Mouse (Mus musculus) forebrain, postnatal 0 days (tissue): Measurements from ENCODE around the gene Serhl. TPM values are rescaled to one million over a fixed set of nuclear protein-coding genes. Genes with fewer than 3 reads are reported as not detected.

Source experiments
- ATAC-seq: fragments of 200-750 bp; cut with Nextera tagmentation; 2 replicates; pipeline ENCODE4 v1.8.0; 2017; ENCODE audit warnings: mild to moderate bottlenecking, moderate library complexity
- DNase-seq: peaks from one replicate; pipeline ENCODE4 v3.0.0-alpha.2; 2015
- H3K27ac ChIP-seq: fragments of 300-500 bp; sonication (generic); 2 replicates; pipeline ENCODE4 v1.5.1; 2014; ENCODE audit warnings: low read depth, mild to moderate bottlenecking, antibody characterized with exemption, low read length, moderate library complexity, mixed read lengths
- H3K27me3 ChIP-seq: fragments of 300-500 bp; sonication (generic); 2 replicates; pipeline ENCODE4 v1.6.1; 2014; ENCODE audit warnings: mild to moderate bottlenecking, low read length, mixed read lengths; ENCODE audit not compliant: insufficient read depth
- H3K36me3 ChIP-seq: fragments of 300-500 bp; sonication (generic); 2 replicates; pipeline ENCODE4 v1.6.1; 2014; ENCODE audit warnings: mild to moderate bottlenecking, moderate library complexity; ENCODE audit not compliant: insufficient read depth
- H3K4me1 ChIP-seq: fragments of 300-500 bp; sonication (generic); 2 replicates; pipeline ENCODE4 v1.6.1; 2014; ENCODE audit warnings: antibody characterized with exemption; ENCODE audit not compliant: insufficient read depth
- H3K4me2 ChIP-seq: fragments of 300-500 bp; sonication (generic); 2 replicates; pipeline ENCODE4 v1.6.1; 2014; ENCODE audit warnings: low read depth, mild to moderate bottlenecking, moderate library complexity
- H3K4me3 ChIP-seq: fragments of 300-500 bp; sonication (generic); 2 replicates; pipeline ENCODE4 v1.5.1; 2014; ENCODE audit warnings: low read depth, low read length, mixed read lengths
- H3K9ac ChIP-seq: fragments of 300-500 bp; sonication (generic); 2 replicates; pipeline ENCODE4 v1.6.1; 2014; ENCODE audit warnings: mild to moderate bottlenecking
- H3K9me3 ChIP-seq: fragments of 300-500 bp; sonication (generic); 2 replicates; pipeline ENCODE4 v1.6.1; 2016; ENCODE audit warnings: low read length
- CTCF ChIP-seq: sonication (generic); IDR thresholded peaks from 2 replicates; pipeline ENCODE4 v1.5.1; 2016; ENCODE audit warnings: antibody characterized with exemption, control low read depth, low read depth
- WGBS: fragments of 180-500 bp; shearing (Covaris S2); extraction: QIAGEN DNeasy Blood & Tissue Kit; methylation state at CpG from one replicate; pipeline ENCODE4 v1.1.7; 2014; 5-methylcytosine and 5-hydroxymethylcytosine counted together
- polyA plus RNA-seq: library from polyadenylated mRNA; unstranded; fragments of >200 nt; fragmentation: Nextera tagmentation; extraction: Ambion mirVana; gene quantifications from 2 replicates; pipeline ENCODE4 v1.2.1, GENCODE M21; 2015
- total RNA-seq: library from RNA; depleted of rRNA; stranded (reverse); fragments of >200 nt; gene quantifications from 2 replicates; pipeline ENCODE4 v1.2.3, GENCODE M21; 2014

Serhl gene
- total and polyA plus RNA-seq, 2 experiments from 2014 or later = 11.9 to 39.1 TPM

- H3K9ac ChIP-seq = no peak overlapping the region
- no peak overlapping the region for H3K4me2 ChIP-seq
- no peak overlapping the region for H3K27ac ChIP-seq
- WGBS = 76% methylated on average over 6 of the region's 6 CpGs
- H3K36me3 ChIP-seq = peaks cover 77% of the 10 kb centered on the region
- H3K9me3 ChIP-seq = no peaks in the 10 kb centered on the region
- H3K4me1 ChIP-seq = no peaks in the 10 kb centered on the region
- no peak for ATAC-seq
- no peaks in the 10 kb centered on the region for H3K27me3 ChIP-seq
- no peak overlapping the region for H3K4me3 ChIP-seq
- TF ChIP-seq CTCF = no peak
- DNase-seq = no peak
Measured at GRCm38 (mm10) chr15:83134671-83135070, 45.4 kb downstream of the Serhl start.

DNA sequence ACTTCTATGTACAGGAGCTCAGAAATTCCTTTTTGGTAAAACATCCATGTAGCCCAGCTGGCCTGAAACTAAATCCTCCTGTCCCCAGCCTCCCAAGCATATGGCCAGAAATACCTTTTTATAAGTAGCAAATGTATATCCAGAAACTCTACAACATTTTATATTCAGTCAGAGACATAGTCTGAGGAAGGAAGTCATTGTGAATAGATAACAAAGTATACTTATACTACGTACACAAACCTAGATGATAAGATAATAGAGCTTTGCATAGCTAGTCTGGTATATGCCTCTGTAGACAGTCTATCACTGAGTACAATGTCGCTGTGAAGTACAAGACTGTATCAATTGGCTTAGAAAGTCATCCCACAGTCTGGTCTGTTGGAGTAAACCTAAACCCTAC is 46.3 kb downstream of the Serhl start:
- WGBS = 97% methylated on average over 2 of the region's 2 CpGs
- H3K27ac ChIP-seq = no peak overlapping the region
- ATAC-seq (no peak), DNase-seq (no peak)
- H3K4me1 ChIP-seq = no peaks in the 10 kb centered on the region
- H3K4me2 ChIP-seq = no peak overlapping the region
- H3K9ac ChIP-seq = no peak overlapping the region
- H3K36me3 ChIP-seq = peaks cover 67% of the 10 kb centered on the region
- no peak overlapping the region for H3K4me3 ChIP-seq
- no peaks in the 10 kb centered on the region for H3K27me3 ChIP-seq
- TF ChIP-seq CTCF = no peak
- no peaks in the 10 kb centered on the region for H3K9me3 ChIP-seq

GRCm38 (mm10) chr15:83142861-83143260 is 53.6 kb downstream of the Serhl start:
- Histone ChIP-seq H3K4me2 (no peak overlapping the region), H3K9ac (no peak overlapping the region), H3K27me3 (no peaks in the 10 kb centered on the region), H3K27ac (no peak overlapping the region), H3K4me1 (peaks cover 3% of the 10 kb centered on the region; the same call in 1 of the 2 replicates), H3K9me3 (no peaks in the 10 kb centered on the region), H3K36me3 (peaks cover 10% of the 10 kb centered on the region), H3K4me3 (no peak overlapping the region)
- DNase-seq (no peak), ATAC-seq (peak; percentile 29)
- WGBS = 17% methylated on average over 5 of the region's 5 CpGs
- TF ChIP-seq CTCF = no peak

DNA sequence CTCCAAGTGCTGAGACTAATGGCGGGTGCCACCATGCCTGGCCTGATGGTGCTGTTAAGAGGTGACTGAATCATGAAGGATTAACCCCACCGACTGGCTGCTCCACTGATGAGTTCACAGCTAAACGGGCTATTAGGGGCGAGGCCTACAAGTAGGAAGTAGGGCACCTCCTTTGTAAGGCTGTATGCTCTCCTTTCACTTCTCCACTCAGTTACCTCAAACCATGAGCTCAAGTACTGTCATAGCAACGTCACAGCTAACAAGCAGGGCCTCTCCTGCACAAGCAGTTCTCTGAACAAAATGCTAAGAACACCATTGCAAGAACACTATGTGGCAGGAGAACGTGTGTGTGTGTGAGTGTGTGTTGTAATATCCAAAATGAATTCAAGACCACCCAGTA is 56.2 kb downstream of the Serhl start:
- no peak overlapping the region for H3K4me2 ChIP-seq
- H3K4me1 ChIP-seq = peaks cover 7% of the 10 kb centered on the region; the same call in 1 of the 2 replicates
- WGBS = 90% methylated on average over 6 of the region's 6 CpGs
- DNase-seq (no peak), ATAC-seq (no peak)
- H3K27me3 ChIP-seq = no peaks in the 10 kb centered on the region
- H3K27ac ChIP-seq = no peak overlapping the region
- no peak overlapping the region for H3K4me3 ChIP-seq
- no peak overlapping the region for H3K9ac ChIP-seq
- TF ChIP-seq CTCF = no peak
- peaks cover 6% of the 10 kb centered on the region; the same call in 1 of the 2 replicates for H3K36me3 ChIP-seq
- H3K9me3 ChIP-seq = no peaks in the 10 kb centered on the region

DNA sequence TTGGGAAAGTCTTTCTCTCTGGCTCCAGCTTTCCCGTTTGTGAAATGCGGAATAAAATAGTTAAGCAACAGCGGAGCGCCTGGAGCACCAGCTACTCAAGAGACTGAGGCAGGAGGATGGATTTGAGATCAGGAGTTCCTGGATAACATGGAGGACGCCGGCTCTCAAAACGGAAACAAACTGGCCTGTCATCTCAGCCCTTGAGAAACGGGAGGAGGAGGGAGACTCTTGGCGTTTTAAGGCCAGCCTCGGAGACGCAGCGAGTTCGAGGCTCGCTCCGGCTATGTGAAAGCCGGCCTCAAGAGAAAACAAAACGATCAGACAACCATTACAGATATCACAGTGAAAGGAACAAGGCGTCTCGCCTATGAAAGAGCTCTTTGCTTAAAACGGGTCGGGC is 59.1 kb downstream of the Serhl start:
- DNase-seq (no peak), ATAC-seq (no peak)
- H3K4me3 ChIP-seq = peak overlapping the region; percentile 95
- H3K27me3 ChIP-seq = no peaks in the 10 kb centered on the region
- H3K9ac ChIP-seq = peak overlapping the region; percentile 94
- H3K4me2 ChIP-seq = peak overlapping the region; percentile 73
- no peak for TF ChIP-seq CTCF
- WGBS = 3% methylated on average over 21 of the region's 21 CpGs
- H3K4me1 ChIP-seq = peaks cover 7% of the 10 kb centered on the region; the same call in 1 of the 2 replicates
- H3K9me3 ChIP-seq = no peaks in the 10 kb centered on the region
- peaks cover 7% of the 10 kb centered on the region; the same call in 1 of the 2 replicates for H3K36me3 ChIP-seq
- H3K27ac ChIP-seq = peak overlapping the region; percentile 99

- H3K4me2 ChIP-seq = peak overlapping the region; percentile 73
- H3K27me3 ChIP-seq = no peaks in the 10 kb centered on the region
- H3K27ac ChIP-seq = peak overlapping the region; percentile 99
- no peaks in the 10 kb centered on the region for H3K9me3 ChIP-seq
- TF ChIP-seq CTCF = peak; percentile 23; the same call in 1 of the 2 replicates
- WGBS = under 1% methylated on average over 23 of the region's 41 CpGs
- H3K4me3 ChIP-seq = peak overlapping the region; percentile 95
- peaks cover 7% of the 10 kb centered on the region; the same call in 1 of the 2 replicates for H3K4me1 ChIP-seq
- H3K36me3 ChIP-seq = peaks cover 11% of the 10 kb centered on the region; the same call in 1 of the 2 replicates
- DNase-seq (no peak), ATAC-seq (peak; percentile 70)
- H3K9ac ChIP-seq = peak overlapping the region; percentile 94
Measured at GRCm38 (mm10) chr15:83148801-83149195, 59.5 kb downstream of the Serhl start.

- H3K27me3 ChIP-seq = no peaks in the 10 kb centered on the region
- DNase-seq = peak; percentile 99
- WGBS = under 1% methylated on average over 56 of the region's 56 CpGs
Measured at GRCm38 (mm10) chr15:83149196-83150072, 60.1 kb downstream of the Serhl start, which contains the start of gene Poldip3. TSS of gene Poldip3 (minus strand) at chr15:83149384.

More at GRCm38 (mm10) chr15:83149196-83150072, 60.1 kb downstream of the Serhl start, which contains the start of gene Poldip3:
- peak within 1 kb of the TSS; percentile 95 for H3K4me3 ChIP-seq
- peak within 1 kb of the TSS; percentile 94 for H3K9ac ChIP-seq
- peak within 1 kb of the TSS; percentile 73 for H3K4me2 ChIP-seq
- H3K27ac ChIP-seq = peak within 1 kb of the TSS; percentile 99
- no peak for TF ChIP-seq CTCF
- H3K4me1 ChIP-seq = peaks cover 7% of the 10 kb centered on the region; the same call in 1 of the 2 replicates
- peaks cover 8% of the 10 kb centered on the region; the same call in 1 of the 2 replicates for H3K36me3 ChIP-seq
- H3K9me3 ChIP-seq = no peaks in the 10 kb centered on the region
- peak; percentile 94 for ATAC-seq
